Mouse (Mus musculus) cerebellum, adult 11-12 months (tissue): ENCODE results near the gene Ndufb4.
"Not testable (repeated sequence)": the region's sequence is repeated elsewhere in the genome, so short reads cannot be mapped to it uniquely, and the experiment has no call there.

ENCODE experiments used
- DNase-seq: peaks from one replicate; pipeline ENCODE4 v3.0.0; 2022

Gene Ndufb4

DNA sequence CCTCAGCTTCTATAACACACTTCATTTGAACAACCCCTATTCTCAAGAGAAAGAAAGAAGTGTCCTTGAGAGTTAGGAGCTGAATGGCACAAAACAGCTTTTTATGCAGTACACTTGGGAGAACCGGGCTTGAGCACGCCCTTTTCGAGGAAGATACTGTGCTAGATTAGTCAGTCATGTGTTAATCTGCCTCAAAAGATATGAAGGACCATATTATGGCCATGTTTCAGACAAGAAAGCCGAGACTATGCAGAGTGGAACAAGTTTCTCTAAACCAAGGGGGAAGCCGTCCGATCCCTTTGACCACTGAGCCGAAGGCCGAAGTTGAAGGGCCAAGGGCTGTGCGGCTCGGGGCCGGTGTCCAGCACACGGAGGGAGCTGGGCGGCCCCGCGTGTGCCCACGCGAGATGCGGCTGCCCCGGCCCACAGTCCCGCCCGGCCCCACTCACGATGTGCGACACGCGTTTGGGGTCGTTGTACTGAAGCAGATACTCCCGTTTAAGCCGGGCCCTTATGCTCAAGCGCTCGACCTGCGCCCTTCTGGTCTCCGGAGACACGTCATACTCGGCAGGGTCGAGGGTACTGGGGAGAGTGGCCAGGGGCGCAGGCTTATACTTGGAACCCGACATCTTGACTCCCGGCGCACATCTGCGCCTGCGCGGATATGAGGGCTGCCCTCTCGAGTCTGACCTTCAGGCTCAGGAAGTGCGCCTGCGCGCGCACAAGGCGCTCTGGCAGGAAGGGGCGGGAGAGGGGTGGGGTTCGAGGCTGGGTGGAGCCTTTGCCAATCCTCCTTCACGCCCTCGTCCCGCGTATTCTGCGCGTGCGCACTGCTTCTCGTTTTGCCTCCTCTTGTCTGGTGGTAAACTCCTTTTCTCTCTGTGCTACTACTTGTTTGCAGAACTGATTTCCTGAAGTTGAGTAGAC lies at the start of gene Ndufb4:
TSS of gene Ndufb4 (minus strand) at position 723 of the 927 bp plus-strand sequence.
- DNase-seq: peak; percentile 98

DNA sequence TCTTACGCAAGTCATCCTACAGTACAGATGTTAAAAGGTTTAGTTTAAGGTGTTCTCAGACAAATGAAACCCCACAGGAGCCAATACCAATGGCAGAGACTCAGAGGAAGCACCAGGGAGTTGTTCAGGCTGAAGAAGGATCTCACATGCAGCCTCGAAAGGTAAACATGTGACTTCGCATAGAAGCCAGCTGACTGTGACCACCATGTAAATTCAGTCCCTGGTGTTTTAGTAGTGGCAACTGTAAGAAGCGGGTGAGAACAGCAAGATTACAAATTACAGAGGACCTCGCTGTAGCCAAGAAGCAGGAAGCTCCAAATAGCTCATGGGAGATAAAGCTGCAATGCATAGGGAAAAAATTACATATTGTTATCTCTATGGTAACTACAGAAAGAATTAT lies 49.6 kb upstream of the Ndufb4 start:
- DNase-seq: no peak

DNA sequence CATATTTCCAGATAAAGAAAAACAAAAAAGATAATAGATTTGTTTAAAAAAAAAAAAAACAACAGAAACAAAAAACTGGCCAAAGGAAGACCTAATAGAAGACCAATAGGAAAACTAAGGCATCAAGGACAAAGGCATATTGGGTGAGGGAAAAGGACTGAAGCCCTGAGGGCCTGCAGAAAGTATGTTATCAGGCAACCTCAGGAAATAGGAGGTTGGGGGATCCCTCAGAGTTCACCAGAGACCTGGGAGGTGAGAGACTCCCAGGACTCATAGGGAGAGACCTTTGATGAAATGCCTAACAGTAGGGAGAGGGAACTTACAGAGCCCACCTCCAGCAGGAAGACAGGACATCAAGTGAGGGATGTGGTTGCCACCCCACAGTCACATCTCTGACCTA lies 45.8 kb upstream of the Ndufb4 start:
- not testable (repeated sequence) for DNase-seq

GRCm38 (mm10) chr16:37698767-37699166 lies 44.5 kb upstream of the Ndufb4 start:
- DNase-seq: no peak

DNA sequence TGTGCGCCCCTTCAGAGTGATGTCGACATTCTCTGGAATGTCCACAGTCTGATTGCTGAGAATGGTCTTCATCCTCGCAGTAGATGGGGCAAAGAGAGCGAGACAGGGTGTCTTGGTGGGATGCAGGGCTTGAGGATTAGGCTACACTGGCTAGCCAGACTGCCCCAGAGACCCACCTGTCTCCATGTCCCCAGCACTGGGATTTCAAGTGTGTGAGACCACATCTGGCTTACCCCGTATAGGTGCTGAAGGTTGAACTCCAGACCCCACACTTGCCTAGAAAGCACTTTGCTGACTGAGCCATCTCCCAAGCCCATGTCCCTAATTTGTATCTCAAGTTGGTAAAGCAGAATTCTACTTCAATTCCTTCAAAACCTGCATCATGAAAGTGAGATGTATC lies 43.0 kb upstream of the Ndufb4 start:
- no peak for DNase-seq

DNA sequence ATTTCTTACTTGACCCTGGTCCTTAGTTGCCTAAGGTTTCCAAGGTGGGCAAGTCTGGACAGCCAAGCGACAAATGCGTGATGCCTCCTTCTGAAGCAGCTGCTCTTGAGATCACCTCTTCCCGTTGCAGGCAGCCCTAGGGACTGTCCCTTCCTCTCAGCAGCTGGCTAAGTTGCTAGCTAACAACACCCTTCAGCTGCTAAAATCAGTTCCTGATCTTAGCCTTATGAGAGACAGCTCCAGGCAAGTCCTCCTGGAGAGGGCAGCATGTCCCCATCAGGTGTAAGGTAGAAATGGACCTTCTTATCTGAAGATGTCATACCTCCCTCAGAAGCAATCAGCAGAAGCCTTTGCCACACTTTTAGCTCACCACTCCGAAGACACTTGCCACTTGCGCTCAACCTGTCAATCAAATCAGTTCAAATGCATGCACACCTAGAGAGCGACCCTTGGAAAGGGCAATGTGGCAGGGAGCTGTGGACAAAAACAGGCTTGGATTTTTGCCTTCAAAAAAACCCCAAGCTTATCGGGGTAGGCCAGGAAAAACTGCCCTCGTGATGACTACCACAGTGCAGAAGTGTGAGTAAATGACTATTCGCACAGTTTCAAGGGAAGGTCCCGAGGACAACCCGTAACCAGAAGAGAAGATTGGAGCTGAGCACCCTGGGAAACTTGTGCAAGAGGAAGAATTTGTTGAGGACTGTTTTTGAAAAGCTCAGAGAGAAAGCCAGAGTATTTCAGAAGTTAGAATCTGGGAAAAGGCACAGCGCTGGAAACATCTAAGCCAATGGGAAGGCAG lies 36.9 kb upstream of the Ndufb4 start:
- DNase-seq: no peak

GRCm38 (mm10) chr16:37690465-37690864 lies 36.2 kb upstream of the Ndufb4 start:
- no peak for DNase-seq

DNA sequence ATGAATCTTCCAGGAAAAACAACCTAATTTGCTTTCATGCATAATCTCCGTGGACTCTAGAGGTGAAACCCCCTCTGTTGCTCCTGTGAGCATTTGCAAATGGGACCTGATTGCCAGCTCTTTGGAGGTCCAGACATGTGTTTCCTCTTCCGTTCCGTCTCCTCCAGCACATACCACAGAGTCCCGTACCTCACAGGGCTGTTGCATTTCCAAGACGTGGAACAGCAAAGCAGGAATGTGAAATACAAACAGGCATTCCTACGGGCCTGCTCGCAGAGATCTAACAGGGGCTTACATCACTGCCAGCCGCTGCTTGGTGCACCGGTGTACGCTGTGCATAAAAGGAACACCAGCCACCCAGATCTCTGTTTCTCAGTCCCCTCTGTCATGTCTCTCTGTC lies 35.7 kb upstream of the Ndufb4 start:
- no peak for DNase-seq

- DNase-seq: no peak
Observed at GRCm38 (mm10) chr16:37689251-37689926, 35.1 kb upstream of the Ndufb4 start.

GRCm38 (mm10) chr16:37688181-37688580 lies 33.9 kb upstream of the Ndufb4 start:
- no peak for DNase-seq

- DNase-seq: no peak
Observed at GRCm38 (mm10) chr16:37687301-37687980, 33.2 kb upstream of the Ndufb4 start.

DNA sequence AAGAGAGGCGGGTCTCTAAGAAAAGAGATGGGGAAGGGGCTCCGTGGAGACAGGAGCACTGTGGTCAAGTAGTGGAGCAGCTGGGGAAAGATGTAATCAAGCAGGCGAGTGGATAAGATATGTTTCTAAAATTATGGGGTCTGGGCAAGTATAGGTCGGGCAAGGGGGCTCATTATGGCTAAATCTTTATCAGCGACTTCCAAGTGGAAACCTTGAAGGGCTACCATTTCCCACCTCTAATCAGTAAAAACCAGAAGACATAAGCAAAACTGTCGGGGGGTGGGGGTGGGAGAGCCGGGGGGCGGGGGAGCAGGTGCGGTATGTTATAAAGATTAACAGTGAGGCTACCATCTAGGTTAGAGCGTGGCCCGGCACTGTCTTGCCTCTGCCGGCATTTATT lies 32.6 kb upstream of the Ndufb4 start:
- DNase-seq: no peak

DNA sequence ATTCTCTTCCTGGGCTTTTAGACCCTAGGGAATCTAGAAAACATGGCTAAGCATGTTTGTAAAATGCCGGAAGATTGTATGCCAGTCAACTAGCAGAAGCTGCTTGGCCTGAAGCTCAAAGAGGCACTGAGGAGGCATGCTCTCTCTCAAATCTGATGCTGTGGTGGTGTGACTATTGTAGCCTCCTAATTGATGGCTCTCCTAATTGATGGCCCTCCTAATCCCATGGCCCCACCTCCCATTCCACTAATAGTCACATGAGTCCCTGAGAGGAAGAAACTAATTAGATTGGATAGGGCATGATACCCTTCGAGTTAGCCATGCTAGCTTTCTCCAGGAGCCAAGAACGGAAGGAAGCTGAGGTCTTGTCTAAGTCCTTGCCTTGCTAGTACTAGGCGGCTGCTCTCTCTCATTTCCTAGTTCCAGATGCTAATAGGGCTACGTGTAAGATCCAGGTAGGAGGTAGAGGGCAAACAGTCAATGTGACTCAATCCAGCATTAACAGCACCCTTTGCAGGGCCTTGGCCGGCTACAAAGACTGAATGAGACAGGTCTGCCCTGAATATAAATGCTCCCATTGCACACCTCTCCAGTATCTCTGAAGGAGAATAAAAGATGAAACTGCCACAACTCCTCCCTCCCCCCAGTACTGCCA lies 31.8 kb upstream of the Ndufb4 start:
- peak; percentile 31 for DNase-seq

GRCm38 (mm10) chr16:37684634-37685441 lies 30.6 kb upstream of the Ndufb4 start:
- peak; percentile 88 for DNase-seq

DNA sequence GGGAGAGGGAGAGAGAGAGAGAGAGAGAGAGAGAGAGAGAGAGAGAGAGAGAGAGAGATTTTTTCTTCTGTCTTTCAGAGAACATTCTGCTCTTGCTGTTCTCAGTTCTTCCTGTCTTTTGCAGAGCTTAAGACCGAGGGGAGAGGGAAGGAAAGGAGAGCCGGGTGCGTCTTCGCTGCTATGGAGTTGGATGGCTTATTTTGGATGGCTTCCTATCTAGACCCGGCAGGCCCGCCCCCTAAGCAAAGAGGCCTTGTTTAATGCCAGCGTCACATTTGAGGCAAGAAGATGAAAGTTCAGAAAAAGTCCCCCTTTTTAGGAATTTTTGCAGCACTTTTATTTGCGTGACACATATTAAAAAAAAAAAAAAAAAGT lies 30.0 kb upstream of the Ndufb4 start:
- no peak for DNase-seq

DNA sequence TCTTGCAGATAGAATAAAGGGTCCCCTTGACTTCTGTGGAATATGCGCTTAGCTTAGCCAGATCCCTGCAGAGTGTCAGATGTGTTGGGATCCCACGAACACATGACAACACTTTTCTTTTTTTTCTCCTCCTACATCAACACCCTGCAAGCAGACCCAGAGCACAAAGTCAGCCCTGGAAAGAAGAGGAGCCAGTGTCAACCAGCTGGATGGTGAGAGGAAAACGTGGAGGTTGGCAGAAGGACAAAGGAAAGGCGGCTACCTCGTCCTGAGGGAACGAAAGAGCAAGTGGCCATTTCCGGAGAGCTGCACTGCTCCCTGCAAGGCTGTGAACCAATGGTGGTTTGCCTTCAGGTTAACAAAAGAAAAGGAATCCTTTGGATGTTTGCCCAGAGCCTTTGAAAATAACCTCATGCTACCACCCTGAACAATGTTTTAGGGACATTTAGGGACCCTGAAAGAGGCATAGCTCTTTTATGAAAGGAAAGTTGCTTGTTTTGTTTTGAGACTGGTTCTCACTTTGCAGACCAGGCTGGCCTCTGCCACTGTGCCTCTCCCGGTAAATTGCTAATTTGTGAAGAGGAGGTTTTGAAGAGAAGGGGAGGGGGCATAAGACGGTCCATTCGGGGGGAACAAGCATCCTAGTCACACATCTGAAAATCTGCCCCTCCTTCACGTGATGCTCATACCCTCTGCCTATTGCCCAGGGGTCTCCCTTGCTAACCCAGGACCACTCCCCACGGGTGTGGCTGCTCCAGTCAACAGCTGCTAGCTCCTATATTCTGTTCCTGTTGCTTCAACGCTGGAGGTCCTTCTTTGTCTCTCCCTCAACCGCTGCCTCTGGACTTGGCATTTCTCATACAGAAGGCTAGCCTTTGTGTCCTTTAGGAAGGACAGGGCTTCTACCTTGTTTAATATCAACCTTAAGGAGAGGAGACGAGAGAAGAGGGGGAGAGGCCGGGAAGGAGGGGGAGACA lies 29.2 kb upstream of the Ndufb4 start:
- DNase-seq: peak; percentile 70

DNA sequence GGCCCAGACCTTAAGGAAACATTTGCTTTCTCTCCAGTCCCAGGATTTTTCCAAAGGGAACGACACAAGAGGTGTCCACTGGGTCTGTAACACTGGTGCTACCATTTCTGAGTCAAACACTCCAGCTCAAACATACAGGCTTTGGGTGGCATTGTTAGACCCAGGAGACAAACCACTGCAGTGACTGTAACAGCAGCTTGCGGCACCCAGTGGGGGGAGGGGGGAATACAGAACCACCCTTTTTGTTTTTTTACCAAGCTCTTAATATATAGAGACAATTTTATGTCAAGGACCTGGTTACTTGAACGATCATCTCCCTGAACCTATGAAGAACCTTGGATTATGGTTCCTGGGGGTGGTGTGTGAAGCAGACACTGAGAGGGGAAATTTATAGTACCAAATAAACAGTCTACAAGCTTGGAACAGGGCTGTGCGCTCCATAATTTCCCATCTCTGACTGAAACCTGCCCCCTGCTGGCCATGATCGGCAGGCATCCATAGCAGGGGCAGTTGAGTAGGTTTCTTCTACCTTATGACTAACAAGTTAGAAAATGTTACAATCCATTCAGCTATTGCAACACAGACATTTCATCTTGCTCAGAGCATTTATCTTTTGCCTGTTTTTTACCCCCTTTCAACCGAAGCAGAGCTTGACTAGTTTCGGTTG lies 28.2 kb upstream of the Ndufb4 start:
- DNase-seq: peak; percentile 83

DNA sequence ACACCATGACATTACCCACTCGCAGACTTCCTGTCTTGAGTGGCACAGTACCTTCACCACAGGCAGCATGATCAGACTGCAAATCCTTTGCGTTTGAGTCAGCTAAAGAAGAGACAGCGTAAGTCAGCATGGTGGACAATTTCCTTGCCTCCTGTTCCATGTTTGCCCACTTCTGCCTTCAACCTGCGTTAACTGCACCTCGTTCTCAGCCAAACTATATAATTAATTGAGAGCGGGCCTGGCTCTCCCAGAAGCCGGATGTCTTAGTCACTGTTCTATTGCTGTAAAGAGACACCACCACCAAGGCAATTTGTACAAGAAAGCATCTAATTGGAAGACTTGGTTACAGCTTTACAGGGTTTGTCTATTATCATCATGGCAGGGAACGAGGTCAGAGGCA lies 26.6 kb upstream of the Ndufb4 start:
- DNase-seq: no peak

GRCm38 (mm10) chr16:37680216-37680615 lies 26.0 kb upstream of the Ndufb4 start:
- DNase-seq: no peak

- DNase-seq: no peak
Observed at GRCm38 (mm10) chr16:37677586-37677985, 23.3 kb upstream of the Ndufb4 start.
